Mouse (Mus musculus): Measurements from ENCODE around the gene Ndufc1.
"Not testable (repeated sequence)": the region's sequence is repeated elsewhere in the genome, so short reads cannot be mapped to it uniquely, and the experiment has no call there.

Ndufc1 gene

DNA sequence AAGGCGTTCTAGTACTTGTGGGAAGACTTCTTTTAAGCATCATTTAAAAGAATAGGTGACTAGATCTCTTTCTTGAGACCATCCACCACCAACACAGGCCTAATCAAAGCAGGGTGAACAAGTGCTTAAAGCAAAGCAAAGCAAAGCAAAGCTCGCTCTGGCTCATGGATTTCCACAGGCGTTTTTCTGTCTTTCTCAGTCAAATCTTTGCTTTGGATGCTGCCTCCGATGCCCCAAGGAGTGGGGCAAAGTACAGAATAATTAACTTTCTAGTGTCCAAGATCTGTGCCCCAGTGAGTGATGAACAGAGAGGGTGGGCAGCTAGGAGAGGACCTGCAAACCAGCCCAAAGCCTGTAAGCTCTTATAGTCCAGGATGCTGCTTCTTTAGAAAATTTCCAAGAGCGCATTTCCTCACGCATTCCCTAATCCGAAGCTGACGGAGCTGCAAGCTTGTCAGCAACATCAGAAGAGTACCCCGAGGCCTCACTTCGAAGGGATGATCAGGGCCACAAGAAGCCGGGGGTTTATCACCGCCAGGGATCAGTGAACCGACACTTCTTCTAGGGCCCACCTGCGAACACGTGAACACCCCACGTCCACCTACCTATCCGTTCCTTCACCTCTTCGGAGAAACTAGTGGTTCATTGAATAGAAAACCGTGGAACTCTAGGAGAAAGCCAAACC lies 13.2 kb downstream of the Ndufc1 start:
- no peak for DNase-seq

DNA sequence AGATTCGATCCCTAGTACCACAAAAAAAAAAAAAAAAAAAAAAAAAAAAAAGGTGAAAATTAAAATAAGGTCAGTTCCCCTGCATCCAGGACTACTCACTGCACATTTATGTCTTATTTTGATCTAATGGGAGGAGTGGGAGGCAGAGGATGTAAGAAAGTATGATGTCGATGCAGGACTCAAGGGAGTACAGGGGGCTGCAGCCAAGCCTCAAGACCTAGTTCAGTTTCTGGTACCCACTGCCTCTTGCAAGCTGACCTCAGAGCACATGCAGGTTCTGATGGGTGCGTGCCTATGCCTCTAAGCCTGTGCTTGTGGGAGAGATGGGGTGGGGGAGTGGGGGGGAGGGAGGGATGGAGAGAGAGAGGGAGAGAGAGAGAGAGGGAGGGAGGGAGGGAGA lies 13.9 kb downstream of the Ndufc1 start:
- DNase-seq: no peak

- no peak for DNase-seq
Measured at GRCm38 (mm10) chr3:51393651-51394050, 15.1 kb downstream of the Ndufc1 start.

GRCm38 (mm10) chr3:51393018-51393417 lies 15.8 kb downstream of the Ndufc1 start:
- DNase-seq: not testable (repeated sequence)

DNA sequence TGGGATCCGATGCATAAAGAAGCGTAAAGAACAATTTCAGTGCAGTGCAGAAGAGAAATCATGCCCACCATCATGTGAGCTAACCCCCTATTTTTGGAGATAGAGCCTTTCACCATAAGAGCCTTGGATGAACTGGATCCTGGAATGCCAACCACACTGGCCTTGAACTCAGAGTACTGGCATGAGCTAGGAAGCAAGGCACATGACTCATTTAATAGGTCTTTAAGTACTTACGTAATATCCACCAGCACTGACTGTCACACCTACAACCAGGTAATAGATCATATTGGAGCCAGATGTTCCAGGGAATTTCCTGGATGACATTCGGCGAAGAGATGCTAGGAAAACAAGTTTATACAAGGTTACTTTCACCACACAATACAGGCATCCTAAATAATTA lies 17.2 kb downstream of the Ndufc1 start:
- DNase-seq: no peak

DNA sequence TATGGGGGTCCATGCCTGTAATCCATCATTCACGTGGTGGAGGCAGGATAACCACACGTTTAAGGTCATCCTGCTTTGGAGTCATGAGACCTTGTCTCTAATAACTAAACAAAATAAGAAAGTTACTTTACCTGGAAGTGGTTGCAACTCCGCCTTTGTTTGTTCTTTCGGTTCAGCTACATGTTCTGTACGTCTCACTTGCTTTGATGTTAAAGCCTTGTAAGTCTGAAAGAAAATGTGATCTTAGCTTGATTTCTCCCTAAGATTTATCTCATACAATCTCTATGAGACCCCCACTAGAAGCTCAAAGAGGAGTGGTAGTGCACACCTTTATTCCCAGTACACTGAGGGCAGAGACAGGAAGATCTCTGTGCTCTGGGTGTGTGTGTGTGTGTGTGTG lies 17.7 kb downstream of the Ndufc1 start:
- no peak for DNase-seq

GRCm38 (mm10) chr3:51388904-51389303 lies 19.9 kb downstream of the Ndufc1 start:
- DNase-seq: no peak

DNA sequence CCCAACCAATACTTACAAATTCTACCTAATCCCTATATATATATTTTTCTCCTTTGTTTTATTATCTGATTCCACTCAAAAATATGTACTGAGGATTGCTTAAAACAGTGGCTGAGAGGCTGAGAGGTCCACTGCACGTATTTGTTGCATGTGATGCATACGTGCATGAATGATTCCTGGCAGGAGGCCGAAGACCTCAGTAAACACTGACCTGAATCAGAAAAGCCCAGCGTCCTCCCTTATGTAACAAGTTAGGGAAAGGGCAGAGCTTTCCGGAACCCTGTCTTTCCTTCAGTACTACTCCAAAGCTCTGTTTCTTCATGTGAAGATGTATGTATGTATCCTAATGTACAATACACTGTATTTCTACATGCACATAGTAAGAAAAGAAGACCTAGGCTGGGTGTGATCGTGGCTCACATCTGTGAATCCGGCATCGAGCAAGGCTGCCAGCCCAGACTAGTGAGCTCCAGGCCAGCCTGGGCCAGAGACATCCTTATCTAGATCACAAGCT lies 20.9 kb downstream of the Ndufc1 start:
- no peak for DNase-seq

DNA sequence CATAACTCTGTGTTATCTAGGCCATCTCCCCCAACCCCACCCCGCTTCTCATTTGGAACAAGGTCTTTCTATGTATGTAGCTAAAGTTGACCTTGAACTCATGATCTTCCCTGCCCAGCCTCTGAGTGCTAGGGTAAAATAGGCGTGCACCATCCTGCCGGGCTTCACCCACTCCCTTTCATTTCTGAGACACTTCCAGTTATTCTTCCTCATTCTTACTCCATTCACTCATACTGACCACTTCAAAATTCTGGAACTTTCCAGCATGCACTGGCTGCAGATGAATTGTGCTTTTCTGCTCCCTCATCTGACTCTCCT lies 21.7 kb downstream of the Ndufc1 start:
- DNase-seq: no peak

- no peak for DNase-seq
Measured at GRCm38 (mm10) chr3:51386441-51387133, 22.2 kb downstream of the Ndufc1 start.

DNA sequence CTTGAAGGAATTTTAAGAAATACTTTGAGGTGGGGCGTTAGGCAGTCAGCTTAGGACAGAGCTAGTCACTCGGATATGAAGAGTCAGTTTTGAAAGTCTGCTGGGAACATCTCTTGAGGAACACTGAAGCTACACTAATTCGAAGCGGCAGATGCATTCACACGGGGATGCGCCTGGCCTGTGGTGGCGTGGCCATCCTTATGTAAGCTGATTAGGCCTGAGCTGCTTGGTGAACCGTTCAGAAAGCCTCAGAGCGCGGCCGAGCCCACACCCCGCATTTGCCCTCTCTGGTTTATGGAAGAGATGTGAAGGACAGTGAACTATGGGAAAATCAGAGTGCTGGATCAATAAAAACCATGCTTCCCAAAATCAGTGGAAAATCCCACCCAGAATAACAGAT lies 25.4 kb downstream of the Ndufc1 start:
- DNase-seq: no peak

DNA sequence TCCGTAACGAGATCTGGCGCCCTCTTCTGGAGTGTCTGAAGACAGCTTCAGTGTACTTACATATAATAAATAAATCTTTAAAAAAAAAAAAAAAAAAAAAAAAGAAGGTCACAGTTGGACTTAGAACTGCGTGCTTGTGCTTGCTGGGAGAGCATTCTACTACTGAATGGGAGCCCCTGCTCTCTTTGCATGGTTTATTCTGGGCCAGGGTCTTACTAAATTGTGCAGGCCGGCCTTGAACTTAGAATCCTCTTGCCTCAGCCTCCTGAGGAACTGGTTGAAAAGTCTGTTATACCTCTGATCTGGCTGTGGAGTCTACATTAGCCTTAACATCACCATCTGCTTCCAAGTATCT lies 28.2 kb downstream of the Ndufc1 start:
- no peak for DNase-seq

DNA sequence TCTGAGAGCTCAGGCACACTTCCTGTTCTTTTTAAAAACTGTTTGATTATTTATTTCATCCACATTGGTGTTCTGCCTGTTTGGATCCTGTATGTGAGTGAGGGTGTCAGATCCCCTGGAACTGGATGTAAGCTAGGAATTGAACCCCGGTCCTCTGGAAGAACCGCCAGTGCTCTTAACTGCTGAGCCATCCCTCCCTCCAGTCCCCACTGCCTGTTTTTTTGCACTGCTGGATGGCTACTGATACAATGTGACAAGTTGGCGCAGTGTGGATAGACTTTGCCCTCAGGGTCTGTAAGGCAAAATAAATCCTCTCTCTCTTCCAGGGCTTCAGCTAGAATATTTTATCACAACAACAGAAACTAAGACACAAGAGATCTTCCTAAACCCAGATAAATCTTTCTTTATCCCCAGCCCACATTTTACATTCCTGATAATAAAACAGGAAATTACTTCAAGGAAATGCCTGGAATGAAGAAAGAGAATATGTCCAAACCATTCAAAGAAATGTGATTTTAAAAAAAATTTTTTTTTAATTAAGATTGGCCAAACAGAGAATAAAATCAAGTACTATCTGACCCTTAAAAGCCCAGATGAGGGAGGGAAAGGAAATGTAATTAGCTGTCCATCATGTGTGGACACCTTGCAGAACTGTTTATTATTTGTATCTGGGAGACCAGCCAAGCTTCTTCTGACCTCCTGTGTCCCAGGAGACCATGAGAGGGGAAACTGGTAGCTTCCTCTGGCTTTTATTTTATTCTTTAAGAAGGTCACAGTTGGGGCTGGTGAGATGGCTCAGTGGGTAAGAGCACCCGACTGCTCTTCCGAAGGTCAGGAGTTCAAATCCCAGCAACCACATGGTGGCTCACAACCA lies 28.8 kb downstream of the Ndufc1 start:
- DNase-seq: no peak

DNA sequence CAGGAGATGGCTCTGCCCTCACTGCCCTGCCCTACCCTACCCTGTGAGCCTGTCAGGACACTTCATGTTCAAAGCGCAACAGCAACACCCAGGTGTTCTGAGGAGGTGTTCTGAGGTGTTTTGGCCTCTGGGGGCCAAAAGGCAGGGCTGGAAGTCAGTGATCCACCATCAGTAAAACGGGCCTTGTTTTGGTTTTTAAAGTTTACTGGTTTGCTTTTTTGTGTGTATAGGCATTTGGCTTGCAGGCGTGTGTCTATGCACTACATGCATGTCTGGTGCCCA lies 30.2 kb downstream of the Ndufc1 start:
- no peak for DNase-seq

GRCm38 (mm10) chr3:51377878-51378664 lies 30.7 kb downstream of the Ndufc1 start:
- no peak for DNase-seq

- no peak for DNase-seq
Measured at GRCm38 (mm10) chr3:51375307-51376265, 33.2 kb downstream of the Ndufc1 start.

DNA sequence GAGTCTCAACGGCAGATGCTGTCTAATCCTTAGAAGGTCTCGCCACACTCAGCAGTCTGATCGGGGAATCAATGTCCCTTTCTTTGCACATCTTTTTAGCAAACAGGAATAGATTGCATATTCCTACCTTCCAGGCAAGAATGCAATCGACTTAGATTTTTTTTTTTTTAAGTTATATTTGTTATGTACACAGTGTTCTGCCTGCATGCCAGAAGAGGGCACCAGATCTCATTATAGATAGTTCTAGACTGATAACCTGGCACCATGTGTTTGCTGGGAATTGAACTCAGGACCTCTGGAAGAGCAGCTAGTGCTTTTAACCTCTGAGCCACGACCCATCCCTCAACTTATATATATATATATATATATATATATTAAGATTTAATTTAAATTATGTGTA lies 35.2 kb downstream of the Ndufc1 start:
- no peak for DNase-seq

DNA sequence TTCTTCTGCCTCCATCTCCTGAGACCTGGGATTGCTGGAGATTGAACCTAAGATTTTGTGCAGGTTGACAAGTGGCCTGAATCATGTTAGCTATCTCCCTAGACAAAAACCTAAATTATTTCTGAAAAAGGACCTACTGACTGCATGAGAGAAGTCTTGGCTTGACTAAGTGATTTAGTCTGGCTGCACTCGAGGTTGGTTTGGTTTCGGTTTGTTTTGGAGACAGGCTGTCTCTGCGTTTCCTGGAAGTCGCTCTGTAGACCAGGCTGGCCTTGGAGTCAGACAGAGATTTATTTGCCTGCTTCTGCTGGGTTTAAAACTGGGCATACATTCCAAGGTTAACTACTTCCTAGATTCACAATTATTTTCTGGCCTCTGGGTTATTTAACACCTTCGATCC lies 35.9 kb downstream of the Ndufc1 start:
- no peak for DNase-seq

DNA sequence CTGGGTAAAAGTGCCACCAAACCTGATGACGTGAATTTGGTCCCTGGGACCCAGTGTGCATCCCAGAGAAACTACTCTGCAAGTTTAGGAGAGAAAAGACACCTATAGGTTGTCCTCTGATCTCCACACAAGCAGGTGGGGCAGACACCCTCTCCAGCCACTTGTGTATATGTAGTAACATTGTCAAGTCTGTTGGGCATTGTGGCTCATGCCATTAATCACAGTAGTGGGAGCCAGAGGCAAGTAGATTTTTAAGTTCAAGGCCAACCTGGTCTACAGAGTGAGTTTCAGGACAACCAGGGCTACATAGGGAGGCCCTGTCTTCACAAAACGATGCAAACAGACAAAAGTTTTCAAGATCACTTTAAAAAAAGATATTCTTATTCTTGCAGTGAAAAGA lies 37.0 kb downstream of the Ndufc1 start:
- no peak for DNase-seq

- DNase-seq: no peak
Measured at GRCm38 (mm10) chr3:51368011-51368410, 40.8 kb downstream of the Ndufc1 start.

DNA sequence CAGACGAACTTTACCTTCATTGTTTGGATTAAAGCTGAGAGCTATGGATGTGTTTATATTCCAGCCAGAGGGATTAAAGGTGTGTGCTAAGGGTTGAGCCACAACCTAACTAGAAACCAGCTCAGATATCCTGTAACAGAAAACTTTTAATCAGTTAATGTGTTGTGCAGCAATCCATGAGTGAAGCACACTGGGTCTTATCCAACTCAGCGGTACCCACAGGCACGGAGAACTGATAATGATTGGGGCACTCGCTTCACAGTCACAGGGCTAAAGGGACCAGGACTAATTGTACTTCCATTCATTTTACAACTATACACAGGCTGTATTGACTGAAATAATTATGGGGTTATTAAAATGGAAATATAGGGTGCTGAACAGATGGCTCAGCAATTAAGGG lies 41.9 kb downstream of the Ndufc1 start:
- DNase-seq: no peak

DNA sequence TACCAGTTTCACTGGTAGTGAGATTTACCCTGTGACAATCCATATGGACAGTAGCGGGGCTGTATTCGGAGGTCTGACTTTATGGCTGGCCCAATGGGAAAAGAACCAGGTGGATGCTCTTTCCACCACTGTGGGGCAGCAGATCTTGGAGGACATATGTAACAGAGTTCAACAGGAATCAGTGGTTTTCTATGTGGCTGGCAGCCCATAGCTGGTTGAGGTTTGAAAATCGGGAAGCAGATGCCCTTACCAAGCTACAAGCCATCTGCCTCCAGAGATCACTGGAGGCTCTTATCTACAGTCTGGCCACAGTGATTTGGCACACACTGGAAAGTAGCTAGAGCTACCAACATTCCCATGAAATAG lies 43.3 kb downstream of the Ndufc1 start:
- no peak for DNase-seq

Measured in right cerebral cortex, adult 18-20 months (tissue).